Mouse (Mus musculus) G1E (cell line): ENCODE results near the gene Irs2. TPM values are rescaled to one million over a fixed set of nuclear protein-coding genes. Genes with fewer than 3 reads are reported as not detected.

Source experiments
- ATAC-seq: 2 replicates; pipeline ENCODE4 v1.8.0; 2016; ENCODE audit warnings: mild to moderate bottlenecking; ENCODE audit not compliant: insufficient number of reproducible peaks, poor library complexity, low FRiP score, severe bottlenecking; ENCODE audit errors: extremely low read depth
- DNase-seq: peaks from one replicate; pipeline ENCODE4 v3.0.0; 2012; ENCODE audit warnings: low spot score
- H3K27me3 ChIP-seq: 2 replicates; pipeline ENCODE4 v1.6.1; 2012; ENCODE audit warnings: mild to moderate bottlenecking, low read length, inconsistent platforms; ENCODE audit not compliant: insufficient read depth
- H3K36me3 ChIP-seq: replicated peaks from 2 replicates; pipeline ENCODE3; 2012; ENCODE audit warnings: mild to moderate bottlenecking, inconsistent platforms
- H3K4me1 ChIP-seq: 2 replicates; pipeline ENCODE4 v1.6.1; 2012; ENCODE audit warnings: low read depth, low read length, inconsistent platforms, mixed read lengths; ENCODE audit not compliant: insufficient read depth
- H3K4me3 ChIP-seq: 2 replicates; pipeline ENCODE4 v1.5.1; 2012; ENCODE audit warnings: low read depth, mild to moderate bottlenecking, inconsistent platforms, low read length, moderate library complexity, mixed read lengths
- H3K9me3 ChIP-seq: replicated peaks from 2 replicates; pipeline ENCODE4 v1.6.1; 2012; ENCODE audit warnings: inconsistent platforms
- CTCF ChIP-seq: IDR thresholded peaks from 2 replicates; pipeline ENCODE4 v1.5.1; 2012; ENCODE audit warnings: low read depth, low read length, inconsistent platforms, mixed read lengths
- GATA1 ChIP-seq: IDR thresholded peaks from 2 replicates; pipeline ENCODE4 v1.6.1; 2012; ENCODE audit warnings: borderline replicate concordance, low read length, inconsistent platforms, mixed read lengths
- GATA2 ChIP-seq: IDR thresholded peaks from 2 replicates; pipeline ENCODE4 v1.6.1; 2012; ENCODE audit warnings: low read depth, low read length, inconsistent platforms, borderline replicate concordance
- POLR2AphosphoS5 ChIP-seq: IDR thresholded peaks from 2 replicates; pipeline ENCODE4 v1.6.1; 2012; ENCODE audit warnings: low read depth, low read length, inconsistent platforms; ENCODE audit not compliant: insufficient replicate concordance
- TAL1 ChIP-seq: conservative IDR thresholded peaks from 2 replicates; pipeline ENCODE4 v1.6.1; 2012; ENCODE audit warnings: low read depth, low read length, inconsistent platforms, mixed read lengths
- polyA plus RNA-seq: library from polyadenylated mRNA; stranded (reverse); fragments of >175 nt; gene quantifications from 2 replicates; pipeline ENCODE4 v1.2.3, GENCODE M21; 2012
- total RNA-seq, 2 experiments: library from RNA; stranded (forward) in 1 of 2; stranded (reverse) in 1 of 2; fragments of 200-1000 nt in 1 of 2; fragments of >200 nt in 1 of 2; fragmentation: Nextera tagmentation in 1 of 2; gene quantifications; 2 replicates each; pipeline ENCODE4 v1.2.3; 2014 to 2017

Irs2 gene
- total and polyA plus RNA-seq, 3 experiments: 17.4 to 92.1 (median 78.5) TPM

- no peaks in the 10 kb centered on the region for H3K36me3 ChIP-seq
- no peak for TF ChIP-seq GATA2
- no peak for TF ChIP-seq TAL1
- no peak for TF ChIP-seq POLR2AphosphoS5
- TF ChIP-seq CTCF: no peak
- no peak for TF ChIP-seq GATA1
- H3K27me3 ChIP-seq: peaks cover 35% of the 10 kb centered on the region
- no peaks in the 10 kb centered on the region for H3K9me3 ChIP-seq
- DNase-seq (no peak), ATAC-seq (no peak)
- H3K4me1 ChIP-seq: peaks cover 9% of the 10 kb centered on the region; the same call in 1 of the 2 replicates
- no peak overlapping the region for H3K4me3 ChIP-seq
Measured at GRCm38 (mm10) chr8:10939883-10940282, 68.4 kb downstream of the Irs2 start.

GRCm38 (mm10) chr8:10939210-10939782, 69.0 kb downstream of the Irs2 start:
- TF ChIP-seq GATA1 (no peak), TAL1 (no peak), CTCF (no peak), GATA2 (no peak), POLR2AphosphoS5 (no peak)
- Histone ChIP-seq H3K4me3 (no peak overlapping the region), H3K9me3 (no peaks in the 10 kb centered on the region), H3K36me3 (no peaks in the 10 kb centered on the region), H3K27me3 (peaks cover 40% of the 10 kb centered on the region), H3K4me1 (peaks cover 6% of the 10 kb centered on the region; the same call in 1 of the 2 replicates)
- DNase-seq (no peak), ATAC-seq (no peak)

GRCm38 (mm10) chr8:10938284-10938683, 70.0 kb downstream of the Irs2 start:
- no peak for DNase-seq
- no peak for ATAC-seq
- H3K9me3 ChIP-seq: no peaks in the 10 kb centered on the region
- H3K36me3 ChIP-seq: no peaks in the 10 kb centered on the region
- peaks cover 6% of the 10 kb centered on the region; the same call in 1 of the 2 replicates for H3K4me1 ChIP-seq
- no peak for TF ChIP-seq CTCF
- no peak for TF ChIP-seq GATA1
- TF ChIP-seq GATA2: no peak
- TF ChIP-seq TAL1: no peak
- TF ChIP-seq POLR2AphosphoS5: no peak
- H3K27me3 ChIP-seq: peaks cover 47% of the 10 kb centered on the region
- no peak overlapping the region for H3K4me3 ChIP-seq

GRCm38 (mm10) chr8:10936646-10937045, 71.6 kb downstream of the Irs2 start:
- H3K4me1 ChIP-seq: peaks cover 6% of the 10 kb centered on the region; the same call in 1 of the 2 replicates
- TF ChIP-seq GATA1 (no peak), POLR2AphosphoS5 (no peak), CTCF (no peak), GATA2 (no peak), TAL1 (no peak)
- no peak overlapping the region for H3K4me3 ChIP-seq
- peaks cover 54% of the 10 kb centered on the region for H3K27me3 ChIP-seq
- ATAC-seq (no peak), DNase-seq (no peak)
- no peaks in the 10 kb centered on the region for H3K36me3 ChIP-seq
- H3K9me3 ChIP-seq: no peaks in the 10 kb centered on the region

GRCm38 (mm10) chr8:10935231-10935630, 73.0 kb downstream of the Irs2 start:
- no peak for ATAC-seq
- Histone ChIP-seq H3K4me1 (peaks cover 6% of the 10 kb centered on the region; the same call in 1 of the 2 replicates), H3K9me3 (no peaks in the 10 kb centered on the region), H3K27me3 (peaks cover 56% of the 10 kb centered on the region), H3K36me3 (no peaks in the 10 kb centered on the region), H3K4me3 (no peak overlapping the region)
- no peak for DNase-seq
- TF ChIP-seq GATA2: no peak
- no peak for TF ChIP-seq POLR2AphosphoS5
- no peak for TF ChIP-seq TAL1
- TF ChIP-seq CTCF: no peak
- TF ChIP-seq GATA1: no peak
